Mouse (Mus musculus): ENCODE results near the gene Slc36a3.

DNA sequence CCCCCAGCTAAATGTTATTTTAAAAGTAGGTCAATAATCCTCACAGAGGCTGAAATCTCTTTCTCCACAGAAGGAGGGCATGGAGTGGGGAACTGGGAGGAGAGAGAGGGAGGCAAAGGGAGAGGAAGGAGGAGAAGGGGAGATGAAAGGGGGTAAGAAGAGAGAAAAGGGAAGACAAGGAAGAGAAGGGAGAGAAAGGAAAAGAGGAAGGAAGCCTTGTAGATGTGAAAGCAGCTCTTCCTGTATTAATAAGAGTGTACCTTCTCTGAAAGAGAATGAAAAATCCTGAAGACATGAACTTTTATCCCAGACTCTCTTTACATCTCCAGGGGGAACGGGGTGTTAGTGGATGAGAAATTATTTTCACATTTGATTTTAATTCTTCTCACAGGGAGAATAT, 30.1 kb downstream of the Slc36a3 start:
- TF ChIP-seq POLR2A (IDR thresholded peaks at IDR 0.05; ENCODE audit: low read depth, low read length): no peak
- TF ChIP-seq CTCF (IDR thresholded peaks at IDR 0.05; ENCODE audit: extremely low read depth, insufficient read length, insufficient replicate concordance, low read depth, low read length): no peak

Measured in small intestine, adult 2 months (tissue).